Mouse (Mus musculus) spleen, adult 2 months (tissue): ENCODE measurements around the gene Mchr1. TPM values are rescaled to one million over a fixed set of nuclear protein-coding genes. Genes with fewer than 3 reads are reported as not detected.

Experiments
- DNase-seq, 2 experiments: peaks; one replicate each; pipeline versions ENCODE4 v3.0.0 to v3.0.0-alpha.2; 2012 to 2021; ENCODE audit warnings: low spot score in 2 of 2, low read depth in 1 of 2
- H3K27ac ChIP-seq: fragments of 200-500 bp; 2 replicates; pipeline ENCODE4 v1.5.1; 2012; ENCODE audit warnings: low read length, inconsistent platforms; ENCODE audit not compliant: insufficient read depth
- H3K27me3 ChIP-seq: fragments of 200-500 bp; 2 replicates; pipeline ENCODE4 v1.6.1; 2012; ENCODE audit warnings: mild to moderate bottlenecking, moderate library complexity, low read length, inconsistent platforms; ENCODE audit not compliant: control insufficient read depth, insufficient read depth
- H3K36me3 ChIP-seq: fragments of 200-500 bp; 2 replicates; pipeline ENCODE4 v1.6.1; 2012; ENCODE audit warnings: mild to moderate bottlenecking, low read length, inconsistent platforms; ENCODE audit not compliant: control insufficient read depth, insufficient read depth
- H3K4me1 ChIP-seq: fragments of 200-500 bp; 2 replicates; pipeline ENCODE4 v1.6.1; 2011; ENCODE audit warnings: inconsistent platforms; ENCODE audit not compliant: control insufficient read depth, insufficient read depth, insufficient read length
- H3K4me3 ChIP-seq: fragments of 200-500 bp; 2 replicates; pipeline ENCODE4 v1.5.1; 2011; ENCODE audit warnings: mild to moderate bottlenecking, inconsistent platforms; ENCODE audit not compliant: insufficient read depth, insufficient read length; ENCODE audit errors: extremely low read depth
- CTCF ChIP-seq: fragments of 200-500 bp; IDR thresholded peaks from 2 replicates; pipeline ENCODE4 v1.5.1; 2011; ENCODE audit warnings: mild to moderate bottlenecking, inconsistent platforms; ENCODE audit not compliant: insufficient read depth, insufficient read length, insufficient replicate concordance; ENCODE audit errors: extremely low read depth
- POLR2A ChIP-seq: fragments of 200-500 bp; IDR thresholded peaks from 2 replicates; pipeline ENCODE4 v1.6.1; 2011; ENCODE audit warnings: low read depth, low read length, inconsistent platforms
- WGBS: fragments of 180-500 bp; shearing (Covaris S2); methylation state at CpG from one replicate; pipeline ENCODE4 v1.1.7; 2018; 5-methylcytosine and 5-hydroxymethylcytosine counted together
- polyA plus RNA-seq: library from polyadenylated mRNA; depleted of rRNA; stranded (reverse); fragments of >200 nt; gene quantifications from 2 replicates; pipeline ENCODE4 v1.2.3, GENCODE M21; 2012

The Mchr1 gene
- polyA plus RNA-seq, 1 experiment, result not detected

DNA sequence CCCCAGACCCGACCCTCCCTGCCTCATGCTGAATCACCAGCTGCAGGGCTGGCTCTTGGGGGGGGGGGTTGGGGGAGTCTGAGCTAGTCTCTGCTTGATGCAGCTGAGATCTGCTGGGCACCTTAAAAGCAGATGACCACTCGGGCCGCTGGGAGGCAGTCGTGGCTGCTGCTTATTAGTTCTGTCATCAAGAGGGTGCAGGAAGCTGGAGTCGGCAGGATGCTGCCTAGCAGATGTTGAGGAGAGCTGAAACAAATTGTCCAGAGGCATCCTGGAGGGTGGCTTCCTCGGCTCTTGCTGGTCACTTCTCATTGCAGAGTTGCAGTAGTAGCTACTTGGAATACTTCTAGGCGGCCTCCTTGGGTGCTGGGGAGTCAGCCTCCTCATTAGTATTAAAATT lies 4.0 kb downstream of the Mchr1 start:
- TF ChIP-seq POLR2A (no peak), CTCF (0 out of 2 replicates have a peak, but pooled peaks have one; percentile 14)
- Histone ChIP-seq H3K27me3 (peaks cover 10% of the 10 kb centered on the region), H3K27ac (no peak overlapping the region), H3K36me3 (no peaks in the 10 kb centered on the region), H3K4me1 (peaks cover 6% of the 10 kb centered on the region; the same call in 1 of the 2 replicates), H3K4me3 (no peak overlapping the region)
- 25% methylated on average over 7 of the region's 7 CpGs for WGBS
- DNase-seq, result no peak

DNA sequence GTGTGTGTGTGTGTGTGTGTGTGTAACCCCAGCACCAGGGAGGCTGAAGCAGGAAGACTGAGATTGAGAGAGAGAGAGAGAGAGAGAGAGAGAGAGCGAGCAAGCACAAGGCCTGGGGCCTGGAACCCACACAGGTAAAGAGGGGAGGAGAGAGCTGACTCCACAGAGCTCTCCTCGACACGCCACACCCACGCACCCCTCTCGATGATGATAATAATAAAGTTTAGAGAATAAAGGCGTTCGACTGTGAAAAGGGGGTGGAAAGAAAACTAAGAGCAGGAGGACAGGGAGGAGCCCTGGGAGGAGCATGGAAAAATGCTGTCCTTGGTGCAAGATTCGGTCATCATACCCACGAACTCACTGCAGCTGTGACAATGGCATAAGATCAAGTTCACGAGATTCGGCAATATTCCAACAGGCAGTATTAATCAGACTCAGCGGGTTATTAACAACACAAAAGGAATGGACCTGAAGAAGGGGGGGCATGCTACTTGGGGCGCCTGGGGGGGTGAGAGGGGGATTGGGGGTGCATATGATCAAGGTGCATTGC lies 4.6 kb downstream of the Mchr1 start:
- H3K27ac ChIP-seq, result no peak overlapping the region
- no peaks in the 10 kb centered on the region for H3K36me3 ChIP-seq
- 81% methylated on average over 13 of the region's 13 CpGs for WGBS
- H3K27me3 ChIP-seq, result peaks cover 10% of the 10 kb centered on the region
- H3K4me3 ChIP-seq, result no peak overlapping the region
- no peak for DNase-seq
- TF ChIP-seq CTCF, result no peak
- TF ChIP-seq POLR2A, result no peak
- H3K4me1 ChIP-seq, result peaks cover 6% of the 10 kb centered on the region; the same call in 1 of the 2 replicates

DNA sequence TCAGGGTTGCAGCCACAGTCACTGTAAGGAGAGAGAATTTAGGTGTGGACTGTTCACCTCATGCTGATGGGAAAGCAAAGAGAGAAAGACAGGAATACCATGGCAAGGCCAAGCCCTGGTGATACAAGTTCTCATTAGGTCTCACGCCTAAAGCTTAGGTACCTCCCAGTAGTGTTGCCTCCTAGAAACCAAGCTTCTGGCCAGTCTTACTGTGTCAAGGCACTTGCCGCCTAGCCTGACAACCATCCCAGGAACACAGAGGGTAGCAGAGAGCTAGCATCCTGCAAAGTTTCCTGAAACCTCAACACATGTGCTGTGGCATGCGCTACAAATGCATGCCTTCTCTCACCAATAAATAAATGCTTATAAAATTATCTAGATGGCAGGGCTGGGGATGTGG lies 11.6 kb downstream of the Mchr1 start:
- H3K4me1 ChIP-seq, result no peaks in the 10 kb centered on the region
- H3K36me3 ChIP-seq, result no peaks in the 10 kb centered on the region
- no peaks in the 10 kb centered on the region for H3K27me3 ChIP-seq
- no peak overlapping the region for H3K4me3 ChIP-seq
- no peak overlapping the region for H3K27ac ChIP-seq
- no peak for DNase-seq
- TF ChIP-seq CTCF, result no peak
- TF ChIP-seq POLR2A, result no peak
- WGBS, result 91% methylated on average over 3 of the region's 3 CpGs

DNA sequence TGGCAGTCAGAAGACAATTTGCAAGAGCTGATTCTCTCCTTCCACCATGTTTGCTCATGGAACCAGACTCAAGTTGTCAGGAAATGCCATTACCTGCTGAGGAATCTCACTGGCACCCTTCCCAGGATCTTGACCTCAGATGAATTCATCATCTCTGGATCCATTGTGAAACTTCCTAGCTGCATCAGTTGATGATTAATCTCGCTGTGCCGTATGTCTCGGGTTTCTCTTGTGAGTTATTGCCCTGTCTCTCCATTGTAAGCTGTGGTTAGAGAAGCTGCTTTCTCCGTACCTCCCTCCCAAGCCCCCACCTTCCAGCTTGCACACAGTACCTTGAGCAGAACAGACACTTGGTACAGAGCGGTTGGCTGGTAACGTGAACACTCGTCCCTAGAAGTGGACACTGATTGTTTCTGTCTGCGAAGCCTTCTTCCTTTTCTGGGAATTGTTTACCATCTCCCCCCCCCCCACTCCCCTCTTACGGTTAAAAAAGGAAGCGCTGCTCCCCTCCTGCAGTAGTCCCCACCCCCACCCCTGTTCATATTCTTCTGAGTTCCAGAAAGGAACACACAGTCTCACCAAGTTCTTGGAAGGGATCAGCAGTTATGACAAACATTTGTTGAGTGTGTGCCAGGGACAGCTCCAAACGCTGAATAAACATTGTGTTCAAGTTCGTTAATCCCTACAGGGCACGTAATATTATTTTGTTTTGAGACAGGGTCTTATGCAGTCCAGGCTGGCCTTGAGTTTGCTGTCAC lies 12.5 kb downstream of the Mchr1 start:
- Histone ChIP-seq H3K27ac (no peak overlapping the region), H3K36me3 (no peaks in the 10 kb centered on the region), H3K4me1 (no peaks in the 10 kb centered on the region), H3K27me3 (no peaks in the 10 kb centered on the region), H3K4me3 (no peak overlapping the region)
- DNase-seq, result no peak
- WGBS, result 15% methylated on average over 13 of the region's 13 CpGs
- TF ChIP-seq POLR2A (no peak), CTCF (no peak)

- H3K4me1 ChIP-seq, result no peaks in the 10 kb centered on the region
- H3K27me3 ChIP-seq, result no peaks in the 10 kb centered on the region
- WGBS, result 80% methylated on average over 4 of the region's 4 CpGs
- no peak overlapping the region for H3K27ac ChIP-seq
- TF ChIP-seq CTCF, result no peak
- no peak for TF ChIP-seq POLR2A
- DNase-seq, result no peak
- no peaks in the 10 kb centered on the region for H3K36me3 ChIP-seq
- H3K4me3 ChIP-seq, result no peak overlapping the region
Measured at GRCm38 (mm10) chr15:81248341-81248679, 13.0 kb downstream of the Mchr1 start.

DNA sequence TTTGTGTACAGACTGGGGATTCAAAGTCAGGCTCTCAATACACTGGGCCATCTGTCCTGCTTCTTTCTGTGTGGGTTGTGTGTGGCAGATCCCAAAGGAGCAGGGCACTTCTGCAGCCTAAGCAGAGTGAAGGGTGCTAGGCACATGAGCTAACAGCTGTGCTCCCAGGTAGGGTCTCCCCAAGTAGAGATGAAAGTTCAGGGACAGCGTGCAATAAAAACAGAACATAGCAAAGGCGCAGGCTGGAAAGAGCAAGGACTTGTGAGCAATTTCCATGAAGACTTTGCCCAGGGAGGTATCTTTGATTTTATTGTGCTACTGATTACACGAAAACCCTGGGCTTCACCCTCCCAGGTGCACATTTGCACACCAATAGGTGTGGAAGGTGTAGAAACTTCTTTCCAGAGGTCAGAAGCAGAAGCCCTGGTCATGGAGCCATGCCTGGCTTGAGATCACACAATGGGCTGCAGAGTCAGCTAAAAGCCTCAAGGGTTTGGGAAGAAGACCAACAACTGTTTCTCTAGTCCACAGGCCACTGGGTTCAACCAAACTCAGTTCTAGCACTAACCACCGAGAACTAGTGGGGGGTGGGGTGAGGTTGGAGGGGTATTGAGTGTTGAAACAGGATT lies 13.8 kb downstream of the Mchr1 start:
- no peaks in the 10 kb centered on the region for H3K27me3 ChIP-seq
- WGBS, result 86% methylated on average over 4 of the region's 4 CpGs
- no peaks in the 10 kb centered on the region for H3K4me1 ChIP-seq
- no peak overlapping the region for H3K27ac ChIP-seq
- no peak overlapping the region for H3K4me3 ChIP-seq
- H3K36me3 ChIP-seq, result no peaks in the 10 kb centered on the region
- no peak for DNase-seq
- no peak for TF ChIP-seq POLR2A
- no peak for TF ChIP-seq CTCF
